Mouse (Mus musculus) spleen, adult 2 months (tissue): ENCODE data around the gene 1700012B09Rik. TPM values are rescaled to one million over a fixed set of nuclear protein-coding genes. Genes with fewer than 3 reads are reported as not detected.

ENCODE experiments used
- DNase-seq, 2 experiments: peaks; one replicate each; pipeline versions ENCODE4 v3.0.0 to v3.0.0-alpha.2; 2012 to 2021; ENCODE audit warnings: low spot score in 2 of 2, low read depth in 1 of 2
- H3K27ac ChIP-seq: fragments of 200-500 bp; 2 replicates; pipeline ENCODE4 v1.5.1; 2012; ENCODE audit warnings: low read length, inconsistent platforms; ENCODE audit not compliant: insufficient read depth
- H3K27me3 ChIP-seq: fragments of 200-500 bp; 2 replicates; pipeline ENCODE4 v1.6.1; 2012; ENCODE audit warnings: mild to moderate bottlenecking, moderate library complexity, low read length, inconsistent platforms; ENCODE audit not compliant: control insufficient read depth, insufficient read depth
- H3K36me3 ChIP-seq: fragments of 200-500 bp; 2 replicates; pipeline ENCODE4 v1.6.1; 2012; ENCODE audit warnings: mild to moderate bottlenecking, low read length, inconsistent platforms; ENCODE audit not compliant: control insufficient read depth, insufficient read depth
- H3K4me1 ChIP-seq: fragments of 200-500 bp; 2 replicates; pipeline ENCODE4 v1.6.1; 2011; ENCODE audit warnings: inconsistent platforms; ENCODE audit not compliant: control insufficient read depth, insufficient read depth, insufficient read length
- H3K4me3 ChIP-seq: fragments of 200-500 bp; 2 replicates; pipeline ENCODE4 v1.5.1; 2011; ENCODE audit warnings: mild to moderate bottlenecking, inconsistent platforms; ENCODE audit not compliant: insufficient read depth, insufficient read length; ENCODE audit errors: extremely low read depth
- CTCF ChIP-seq: fragments of 200-500 bp; IDR thresholded peaks from 2 replicates; pipeline ENCODE4 v1.5.1; 2011; ENCODE audit warnings: mild to moderate bottlenecking, inconsistent platforms; ENCODE audit not compliant: insufficient read depth, insufficient read length, insufficient replicate concordance; ENCODE audit errors: extremely low read depth
- POLR2A ChIP-seq: fragments of 200-500 bp; IDR thresholded peaks from 2 replicates; pipeline ENCODE4 v1.6.1; 2011; ENCODE audit warnings: low read depth, low read length, inconsistent platforms
- WGBS: fragments of 180-500 bp; shearing (Covaris S2); methylation state at CpG from one replicate; pipeline ENCODE4 v1.1.7; 2018; 5-methylcytosine and 5-hydroxymethylcytosine counted together
- polyA plus RNA-seq: library from polyadenylated mRNA; depleted of rRNA; stranded (reverse); fragments of >200 nt; gene quantifications from 2 replicates; pipeline ENCODE4 v1.2.3, GENCODE M21; 2012; rRNA removed

The 1700012B09Rik gene
- polyA plus RNA-seq, 1 experiment = not detected

GRCm38 (mm10) chr9:14718332-14718691 lies 52.5 kb downstream of the 1700012B09Rik start:
- no peaks in the 10 kb centered on the region for H3K36me3 ChIP-seq
- peak overlapping the region; percentile 16; the same call in 1 of the 2 replicates for H3K27ac ChIP-seq
- DNase-seq = no peak
- H3K4me1 ChIP-seq = no peaks in the 10 kb centered on the region
- H3K4me3 ChIP-seq = no peak overlapping the region; the same call in 1 of the 2 replicates
- TF ChIP-seq CTCF (no peak), POLR2A (no peak)
- no peaks in the 10 kb centered on the region for H3K27me3 ChIP-seq

- Histone ChIP-seq H3K36me3 (no peaks in the 10 kb centered on the region), H3K4me3 (peak overlapping the region; percentile 2; the same call in 1 of the 2 replicates), H3K4me1 (no peaks in the 10 kb centered on the region), H3K27me3 (no peaks in the 10 kb centered on the region), H3K27ac (peak overlapping the region; percentile 16; the same call in 1 of the 2 replicates)
- TF ChIP-seq POLR2A (no peak), CTCF (no peak)
- 44% methylated on average over 14 of the region's 14 CpGs for WGBS
- no peak for DNase-seq
Measured at GRCm38 (mm10) chr9:14717689-14718331, 53.0 kb downstream of the 1700012B09Rik start.

GRCm38 (mm10) chr9:14715258-14715657 lies 55.6 kb downstream of the 1700012B09Rik start:
- TF ChIP-seq POLR2A (no peak), CTCF (no peak)
- Histone ChIP-seq H3K36me3 (no peaks in the 10 kb centered on the region), H3K4me3 (no peak overlapping the region), H3K27me3 (no peaks in the 10 kb centered on the region), H3K27ac (no peak overlapping the region), H3K4me1 (no peaks in the 10 kb centered on the region)
- DNase-seq = no peak
- WGBS = 96% methylated on average over 15 of the region's 15 CpGs

- Histone ChIP-seq H3K27ac (no peak overlapping the region), H3K36me3 (no peaks in the 10 kb centered on the region), H3K4me3 (no peak overlapping the region), H3K27me3 (no peaks in the 10 kb centered on the region), H3K4me1 (no peaks in the 10 kb centered on the region)
- 93% methylated on average over 3 of the region's 3 CpGs for WGBS
- no peak for TF ChIP-seq CTCF
- TF ChIP-seq POLR2A = no peak
- DNase-seq = no peak
Measured at GRCm38 (mm10) chr9:14710910-14711309, 59.9 kb downstream of the 1700012B09Rik start.

Other genes starting within 250 kb of the 1700012B09Rik start
- 6.7 and 7.0 TPM in 2 replicates for gene Amotl1, start 126.0 kb downstream of the 1700012B09Rik start, polyA plus RNA-seq
- 0.19 and 0.46 TPM in 2 replicates for gene Piwil4, start 30.3 kb downstream of the 1700012B09Rik start, polyA plus RNA-seq
- 4.3 and 6.0 TPM in 2 replicates for gene Fut4, start 18.6 kb downstream of the 1700012B09Rik start, polyA plus RNA-seq
- gene Mre11a, start 13.6 kb upstream of the 1700012B09Rik start, polyA plus RNA-seq = 3.1 and 4.5 TPM in 2 replicates
- 4.8 and 5.6 TPM in 2 replicates for gene Ankrd49, start 13.8 kb upstream of the 1700012B09Rik start, polyA plus RNA-seq
- gene Gpr83, start 89.2 kb upstream of the 1700012B09Rik start, polyA plus RNA-seq = 4.6 and 6.0 TPM in 2 replicates
- 37.6 and 41.4 TPM in 2 replicates for gene Izumo1r, start 132.9 kb upstream of the 1700012B09Rik start, polyA plus RNA-seq